Mouse (Mus musculus) C2C12 (cell line): ENCODE results near the gene Cttnbp2. TPM values are rescaled to one million over a fixed set of nuclear protein-coding genes. Genes with fewer than 3 reads are reported as not detected.

Experiments used
- H3K27me3 ChIP-seq: one replicate; pipeline ENCODE4 v1.6.1; 2011; ENCODE audit not compliant: control insufficient read depth, insufficient read depth, insufficient read length
- H3K36me3 ChIP-seq: one replicate; pipeline ENCODE4 v1.6.1; 2011; ENCODE audit not compliant: control insufficient read depth, insufficient read depth
- H3K4me3 ChIP-seq: one replicate; pipeline ENCODE4 v1.5.1; 2011; ENCODE audit warnings: mild to moderate bottlenecking, control low read depth; ENCODE audit not compliant: poor library complexity, insufficient read depth, severe bottlenecking
- H3K79me2 ChIP-seq: one replicate; pipeline ENCODE4 v1.6.1; 2011; ENCODE audit not compliant: control insufficient read depth, insufficient read depth
- H3K79me3 ChIP-seq: one replicate; pipeline ENCODE4 v1.6.1; 2011; ENCODE audit warnings: low read depth, control low read depth
- H3ac ChIP-seq: one replicate; pipeline ENCODE3; 2011; ENCODE audit warnings: low read depth; ENCODE audit not compliant: control insufficient read depth, insufficient read length
- CEBPB ChIP-seq: IDR thresholded peaks from one replicate; pipeline ENCODE4 v1.6.1; 2011; ENCODE audit warnings: low read depth, mild to moderate bottlenecking, control low read depth, moderate library complexity
- CTCF ChIP-seq: IDR thresholded peaks from one replicate; pipeline ENCODE4 v1.5.1; 2011; ENCODE audit not compliant: control insufficient read depth, insufficient read depth, insufficient read length
- FOSL1 ChIP-seq: IDR thresholded peaks from one replicate; pipeline ENCODE4 v1.8.0; 2011; ENCODE audit warnings: mild to moderate bottlenecking, low read length; ENCODE audit not compliant: poor library complexity, insufficient read depth, severe bottlenecking
- MAX ChIP-seq: IDR thresholded peaks from one replicate; pipeline ENCODE4 v1.6.1; 2011; ENCODE audit warnings: mild to moderate bottlenecking, control low read depth
- MYOD1 ChIP-seq: IDR thresholded peaks from one replicate; pipeline ENCODE4 v1.6.1; 2011; ENCODE audit warnings: low read depth; ENCODE audit not compliant: control insufficient read depth, insufficient read length
- MYOG ChIP-seq: IDR thresholded peaks from one replicate; pipeline ENCODE4 v1.6.1; 2011; ENCODE audit not compliant: control insufficient read depth, insufficient read length; ENCODE audit errors: extremely low read depth
- USF1 ChIP-seq: IDR thresholded peaks from one replicate; pipeline ENCODE4 v1.6.1; 2011; ENCODE audit warnings: low read depth, mild to moderate bottlenecking, control low read depth, moderate library complexity
- polyA plus RNA-seq: library from polyadenylated mRNA; unstranded; fragments of >200 nt; fragmentation: generic; extraction: Trizol; gene quantifications from one replicate; pipeline ENCODE4 v1.2.1, GENCODE M21; 2012; ENCODE audit warnings: missing spikeins

Gene Cttnbp2
- polyA plus RNA-seq, 1 experiment: not detected

GRCm38 (mm10) chr6:18446359-18446758 is 68.3 kb downstream of the Cttnbp2 start:
- H3ac ChIP-seq: no peak overlapping the region
- no peaks in the 10 kb centered on the region for H3K79me2 ChIP-seq
- no peaks in the 10 kb centered on the region for H3K79me3 ChIP-seq
- H3K27me3 ChIP-seq: no peaks in the 10 kb centered on the region
- no peaks in the 10 kb centered on the region for H3K36me3 ChIP-seq
- no peak overlapping the region for H3K4me3 ChIP-seq
- TF ChIP-seq CEBPB (no peak), MYOD1 (no peak), MYOG (no peak), USF1 (no peak), CTCF (no peak), FOSL1 (no peak), MAX (no peak)

GRCm38 (mm10) chr6:18445747-18446146 is 68.9 kb downstream of the Cttnbp2 start:
- TF ChIP-seq CEBPB: no peak
- no peak for TF ChIP-seq CTCF
- TF ChIP-seq MAX: no peak
- TF ChIP-seq USF1: no peak
- no peak for TF ChIP-seq MYOG
- TF ChIP-seq FOSL1: no peak
- no peak for TF ChIP-seq MYOD1
- no peak overlapping the region for H3ac ChIP-seq
- no peak overlapping the region for H3K4me3 ChIP-seq
- H3K27me3 ChIP-seq: no peaks in the 10 kb centered on the region
- no peaks in the 10 kb centered on the region for H3K79me3 ChIP-seq
- no peaks in the 10 kb centered on the region for H3K79me2 ChIP-seq
- no peaks in the 10 kb centered on the region for H3K36me3 ChIP-seq

DNA sequence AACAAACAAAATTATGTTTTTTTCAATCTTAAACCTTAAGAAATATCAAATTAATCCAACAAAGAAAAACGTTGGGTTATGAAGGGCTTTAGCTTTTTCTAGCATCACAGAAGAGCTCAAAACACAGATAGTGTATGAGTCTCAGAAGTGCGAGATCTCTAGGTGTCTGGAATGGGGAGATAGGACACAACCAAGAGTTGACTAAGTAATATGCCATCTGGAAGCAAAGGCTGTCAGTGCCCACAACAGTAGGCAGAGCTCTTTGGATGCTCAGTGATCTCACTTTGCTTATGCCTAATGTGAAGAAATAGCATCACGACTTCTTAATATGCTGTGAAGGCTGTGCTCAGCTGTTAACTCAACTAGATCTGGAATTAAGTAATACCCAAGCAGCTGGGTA is 72.3 kb downstream of the Cttnbp2 start:
- TF ChIP-seq CTCF (no peak), USF1 (no peak), MYOD1 (no peak), MAX (no peak), MYOG (no peak), FOSL1 (no peak), CEBPB (no peak)
- no peaks in the 10 kb centered on the region for H3K79me3 ChIP-seq
- H3K36me3 ChIP-seq: no peaks in the 10 kb centered on the region
- no peak overlapping the region for H3K4me3 ChIP-seq
- H3K27me3 ChIP-seq: no peaks in the 10 kb centered on the region
- H3K79me2 ChIP-seq: no peaks in the 10 kb centered on the region
- H3ac ChIP-seq: no peak overlapping the region

DNA sequence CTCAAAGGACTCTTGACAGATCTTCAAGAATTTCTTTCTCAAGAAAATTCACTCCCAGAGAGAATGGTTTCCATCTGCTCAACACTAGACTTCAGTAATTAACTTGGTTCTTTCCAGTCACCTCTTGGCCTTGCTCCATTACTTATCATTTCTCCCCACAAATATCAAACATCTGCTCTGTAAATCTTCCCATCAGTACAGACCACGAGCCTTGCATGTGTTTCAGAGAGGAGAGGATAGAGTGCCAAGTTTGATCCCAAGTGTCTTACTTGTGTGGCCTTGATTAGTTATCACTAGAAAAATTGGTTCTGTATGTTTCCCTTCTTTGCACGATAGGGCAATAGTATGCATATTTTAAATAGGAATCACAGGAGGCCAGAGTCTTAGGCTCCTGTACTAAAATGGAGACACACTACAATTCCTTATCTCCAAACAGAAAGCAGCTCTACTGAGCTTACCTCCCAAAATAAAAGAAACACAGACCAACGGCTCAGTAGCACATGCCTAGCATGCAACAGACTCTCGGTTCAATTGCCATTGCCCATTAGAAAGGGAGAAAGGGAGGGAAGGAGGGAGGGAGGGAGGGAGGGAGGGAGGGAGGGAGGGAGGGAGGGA is 73.6 kb downstream of the Cttnbp2 start:
- Histone ChIP-seq H3K79me3 (no peaks in the 10 kb centered on the region), H3K4me3 (no peak overlapping the region), H3K79me2 (no peaks in the 10 kb centered on the region), H3ac (no peak overlapping the region), H3K36me3 (no peaks in the 10 kb centered on the region), H3K27me3 (no peaks in the 10 kb centered on the region)
- TF ChIP-seq FOSL1 (no peak), MYOG (no peak), CTCF (no peak), USF1 (no peak), MYOD1 (no peak), CEBPB (no peak), MAX (no peak)

DNA sequence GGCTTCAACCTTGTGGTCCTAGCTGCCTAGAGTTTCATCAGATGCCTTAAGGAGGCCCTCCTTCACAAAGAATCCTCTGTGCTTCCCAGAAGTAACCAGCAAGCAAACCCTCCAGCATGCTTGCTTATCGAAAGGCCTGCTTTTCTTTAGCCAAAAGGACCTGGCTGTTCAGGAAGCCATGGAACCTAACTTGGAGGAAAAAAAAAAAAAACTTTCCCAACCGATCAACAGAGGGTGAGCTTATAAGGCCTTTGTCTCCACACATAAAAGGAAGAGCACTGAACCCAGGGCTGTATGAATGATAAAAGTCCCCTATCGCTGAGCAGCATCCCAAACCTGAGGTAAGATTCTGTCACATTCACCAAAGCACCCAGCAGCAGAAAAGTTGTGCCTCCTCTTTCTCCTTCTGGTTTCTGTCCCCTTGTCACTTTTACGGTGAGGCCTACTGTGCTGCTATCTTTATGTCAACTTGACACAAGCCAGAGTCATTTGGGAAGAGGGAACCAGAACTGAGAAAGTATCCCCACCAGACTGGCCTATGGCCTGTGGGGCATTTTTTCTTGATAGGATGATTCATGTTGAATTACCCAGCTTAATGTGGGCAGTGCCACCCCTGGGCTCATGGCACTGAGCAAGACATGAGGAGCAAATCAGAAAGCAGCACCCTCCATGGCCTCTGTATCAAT is 78.4 kb downstream of the Cttnbp2 start:
- Histone ChIP-seq H3K27me3 (no peaks in the 10 kb centered on the region), H3K36me3 (no peaks in the 10 kb centered on the region), H3K79me2 (no peaks in the 10 kb centered on the region), H3ac (no peak overlapping the region), H3K79me3 (no peaks in the 10 kb centered on the region), H3K4me3 (no peak overlapping the region)
- TF ChIP-seq CEBPB (no peak), MYOG (no peak), FOSL1 (no peak), USF1 (no peak), CTCF (no peak), MAX (no peak), MYOD1 (no peak)
